Mouse (Mus musculus): ENCODE measurements around the gene Tpd52l2. TPM values are rescaled to one million over a fixed set of nuclear protein-coding genes. Genes with fewer than 3 reads are reported as not detected.
A peak's percentile ranks its signal among the peaks of the same experiment; 100 is the strongest.

Gene Tpd52l2
- polyA plus RNA-seq, 1 experiment from 2014 or later, result 167 TPM

DNA sequence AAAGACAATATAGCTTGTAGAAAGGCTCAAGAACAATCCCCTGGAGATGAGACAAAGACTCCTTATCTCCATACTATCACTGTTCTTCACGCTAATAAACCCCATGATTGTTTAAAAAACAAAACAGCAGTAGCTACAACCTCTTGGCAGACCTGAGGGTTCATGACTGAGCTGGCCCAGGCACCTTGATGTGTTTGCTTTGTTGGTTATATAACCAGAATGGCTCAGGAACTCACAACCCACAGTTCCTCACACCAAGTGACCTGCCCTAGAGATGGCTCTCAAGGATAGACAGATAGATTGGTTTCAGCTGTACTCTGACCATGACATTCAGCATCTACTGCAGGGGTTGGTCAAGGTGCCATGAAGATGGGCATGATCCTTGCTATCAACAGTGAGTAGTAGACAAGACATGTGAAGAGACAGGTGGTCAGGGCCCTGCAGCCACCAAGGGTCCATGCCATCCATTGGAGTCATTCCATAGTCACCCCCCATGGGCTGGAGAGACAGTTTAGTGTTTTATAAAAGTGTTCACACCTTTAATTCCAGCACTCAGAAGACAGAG lies 35.3 kb upstream of the Tpd52l2 start:
- WGBS, result 83% methylated on average over 1 of the region's 1 CpGs
- H3K27me3 ChIP-seq (ENCODE audit: control insufficient read depth, insufficient read depth, low read depth, low read length), result peaks cover 5% of the 10 kb centered on the region
- no peak for ATAC-seq (ENCODE audit: low read depth)
- no peak overlapping the region for H3K4me3 ChIP-seq (ENCODE audit: low read length)
- H3K4me2 ChIP-seq (ENCODE audit: low read depth, low read length), result no peak overlapping the region
- peaks cover 15% of the 10 kb centered on the region for H3K4me1 ChIP-seq (replicated peaks; ENCODE audit: control insufficient read depth, insufficient read depth, low read length)
- H3K9me3 ChIP-seq (ENCODE audit: control insufficient read depth, low read length), result no peaks in the 10 kb centered on the region
- no peak overlapping the region for H3K27ac ChIP-seq (ENCODE audit: low read length)
- no peaks in the 10 kb centered on the region for H3K36me3 ChIP-seq (ENCODE audit: control insufficient read depth, insufficient read depth, low read length)
- H3K9ac ChIP-seq (ENCODE audit: low read length), result no peak overlapping the region

DNA sequence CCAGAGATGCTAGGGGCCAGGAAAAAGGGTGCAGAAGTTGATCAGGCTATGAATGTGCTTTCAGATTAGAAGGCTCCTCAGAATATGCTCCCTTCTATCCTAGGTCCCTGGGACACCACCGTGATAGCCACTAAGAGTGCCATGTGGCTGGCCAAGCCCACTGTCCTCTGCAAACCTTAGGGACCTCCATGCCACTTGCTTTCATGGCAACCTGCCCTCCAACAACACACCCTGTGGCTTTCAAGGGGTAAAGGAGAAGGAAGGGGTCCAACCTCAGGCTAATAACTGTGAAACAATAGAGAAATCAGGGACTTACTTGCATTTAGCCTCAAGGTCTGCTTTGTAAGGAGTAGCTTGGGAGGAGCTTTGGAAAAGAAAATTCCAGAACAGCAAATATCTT lies 34.3 kb upstream of the Tpd52l2 start:
- no peak overlapping the region for H3K27ac ChIP-seq (ENCODE audit: low read length)
- H3K4me3 ChIP-seq (ENCODE audit: low read length), result no peak overlapping the region
- ATAC-seq (ENCODE audit: low read depth), result no peak
- WGBS, result 91% methylated on average over 1 of the region's 1 CpGs
- peaks cover 5% of the 10 kb centered on the region for H3K27me3 ChIP-seq (ENCODE audit: control insufficient read depth, insufficient read depth, low read depth, low read length)
- no peaks in the 10 kb centered on the region for H3K36me3 ChIP-seq (ENCODE audit: control insufficient read depth, insufficient read depth, low read length)
- peaks cover 15% of the 10 kb centered on the region for H3K4me1 ChIP-seq (replicated peaks; ENCODE audit: control insufficient read depth, insufficient read depth, low read length)
- no peaks in the 10 kb centered on the region for H3K9me3 ChIP-seq (ENCODE audit: control insufficient read depth, low read length)
- no peak overlapping the region for H3K9ac ChIP-seq (ENCODE audit: low read length)
- H3K4me2 ChIP-seq (ENCODE audit: low read depth, low read length), result no peak overlapping the region

GRCm38 (mm10) chr2:181463008-181463738 lies 33.8 kb upstream of the Tpd52l2 start:
- Histone ChIP-seq H3K4me3 (ENCODE audit: low read length) (no peak overlapping the region), H3K4me1 (replicated peaks; ENCODE audit: control insufficient read depth, insufficient read depth, low read length) (peaks cover 12% of the 10 kb centered on the region), H3K4me2 (ENCODE audit: low read depth, low read length) (no peak overlapping the region), H3K27ac (ENCODE audit: low read length) (no peak overlapping the region), H3K9ac (ENCODE audit: low read length) (peak overlapping the region; percentile 12; the same call in 1 of the 2 replicates), H3K27me3 (ENCODE audit: control insufficient read depth, insufficient read depth, low read depth, low read length) (peaks cover 4% of the 10 kb centered on the region), H3K36me3 (ENCODE audit: control insufficient read depth, insufficient read depth, low read length) (no peaks in the 10 kb centered on the region), H3K9me3 (ENCODE audit: control insufficient read depth, low read length) (no peaks in the 10 kb centered on the region)
- peak; percentile 18; the same call in 1 of the 2 replicates for ATAC-seq (ENCODE audit: low read depth)
- 28% methylated on average over 7 of the region's 7 CpGs for WGBS

DNA sequence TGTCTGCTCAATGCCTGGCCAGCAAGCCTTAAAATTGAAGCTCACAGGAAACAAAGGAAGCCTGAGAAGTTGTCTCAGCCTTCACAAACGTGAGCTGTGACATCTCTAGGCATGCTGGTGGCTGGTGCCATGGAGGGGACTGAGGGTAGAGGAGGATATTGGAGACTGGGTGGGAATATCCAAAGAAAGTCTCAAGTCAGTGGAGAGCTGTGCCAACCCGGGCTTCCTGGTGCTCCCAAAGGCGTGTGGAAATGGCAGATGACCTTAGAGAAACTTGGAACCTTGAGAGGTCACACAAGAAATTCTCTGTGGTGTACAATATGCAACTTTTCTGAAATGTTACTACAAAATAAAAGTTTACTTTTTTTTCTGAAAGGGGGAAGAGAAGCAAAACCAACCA lies 31.5 kb upstream of the Tpd52l2 start:
- Histone ChIP-seq H3K4me2 (ENCODE audit: low read depth, low read length) (no peak overlapping the region), H3K27ac (ENCODE audit: low read length) (no peak overlapping the region), H3K36me3 (ENCODE audit: control insufficient read depth, insufficient read depth, low read length) (no peaks in the 10 kb centered on the region), H3K9me3 (ENCODE audit: control insufficient read depth, low read length) (no peaks in the 10 kb centered on the region), H3K27me3 (ENCODE audit: control insufficient read depth, insufficient read depth, low read depth, low read length) (no peaks in the 10 kb centered on the region), H3K4me1 (replicated peaks; ENCODE audit: control insufficient read depth, insufficient read depth, low read length) (peaks cover 5% of the 10 kb centered on the region), H3K9ac (ENCODE audit: low read length) (no peak overlapping the region), H3K4me3 (ENCODE audit: low read length) (no peak overlapping the region)
- no peak for ATAC-seq (ENCODE audit: low read depth)
- WGBS, result 44% methylated on average over 3 of the region's 3 CpGs

DNA sequence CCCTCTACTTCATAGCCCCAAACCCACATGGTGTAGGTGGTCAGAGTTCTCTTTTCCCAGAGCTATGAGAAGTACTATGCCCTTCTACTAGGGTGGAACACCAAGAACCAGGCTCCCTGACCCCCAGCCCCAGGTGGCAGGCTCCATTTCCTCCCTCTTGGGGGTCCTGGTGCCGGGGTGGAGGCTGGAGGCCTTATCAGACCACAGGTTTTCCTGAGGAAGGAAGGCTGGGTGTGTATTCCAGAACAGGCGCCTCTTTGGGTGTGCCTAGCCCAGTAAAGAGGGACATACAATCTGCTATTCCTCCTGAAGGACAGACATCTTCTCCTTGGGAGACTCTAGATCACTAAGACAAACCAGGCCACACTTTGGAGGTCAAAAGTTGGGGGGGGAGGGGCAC lies 26.7 kb upstream of the Tpd52l2 start:
- Histone ChIP-seq H3K4me2 (ENCODE audit: low read depth, low read length) (no peak overlapping the region), H3K36me3 (ENCODE audit: control insufficient read depth, insufficient read depth, low read length) (no peaks in the 10 kb centered on the region), H3K9ac (ENCODE audit: low read length) (no peak overlapping the region), H3K4me3 (ENCODE audit: low read length) (no peak overlapping the region), H3K9me3 (ENCODE audit: control insufficient read depth, low read length) (no peaks in the 10 kb centered on the region), H3K27ac (ENCODE audit: low read length) (no peak overlapping the region), H3K27me3 (ENCODE audit: control insufficient read depth, insufficient read depth, low read depth, low read length) (no peaks in the 10 kb centered on the region), H3K4me1 (replicated peaks; ENCODE audit: control insufficient read depth, insufficient read depth, low read length) (peaks cover 9% of the 10 kb centered on the region)
- peak; percentile 41; the same call in 1 of the 2 replicates for ATAC-seq (ENCODE audit: low read depth)
- WGBS, result 53% methylated on average over 2 of the region's 2 CpGs

DNA sequence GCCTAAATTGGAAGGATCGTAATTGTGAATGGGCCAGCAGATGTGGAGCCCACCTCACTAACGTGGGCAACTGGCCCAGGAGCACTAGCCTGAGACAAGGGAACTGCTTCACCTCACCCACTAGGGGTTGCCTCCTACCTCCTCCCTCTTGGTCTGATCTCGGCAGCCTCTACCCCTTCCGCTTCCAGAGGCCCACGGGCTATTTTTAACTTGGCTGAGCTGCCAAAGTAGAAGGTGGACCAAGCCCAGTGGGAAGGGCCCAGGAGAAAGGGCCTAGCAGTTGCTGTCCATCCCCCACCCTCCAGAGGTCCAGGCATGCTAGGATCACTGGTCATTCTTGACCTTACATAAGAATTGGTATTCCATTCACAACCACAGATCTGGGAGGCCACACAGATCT lies 25.7 kb upstream of the Tpd52l2 start:
- Histone ChIP-seq H3K4me2 (ENCODE audit: low read depth, low read length) (no peak overlapping the region), H3K27ac (ENCODE audit: low read length) (peak overlapping the region; percentile 41), H3K27me3 (ENCODE audit: control insufficient read depth, insufficient read depth, low read depth, low read length) (no peaks in the 10 kb centered on the region), H3K9me3 (ENCODE audit: control insufficient read depth, low read length) (no peaks in the 10 kb centered on the region), H3K9ac (ENCODE audit: low read length) (no peak overlapping the region), H3K36me3 (ENCODE audit: control insufficient read depth, insufficient read depth, low read length) (no peaks in the 10 kb centered on the region), H3K4me3 (ENCODE audit: low read length) (no peak overlapping the region), H3K4me1 (replicated peaks; ENCODE audit: control insufficient read depth, insufficient read depth, low read length) (peaks cover 9% of the 10 kb centered on the region)
- peak; percentile 74 for ATAC-seq (ENCODE audit: low read depth)
- WGBS, result 41% methylated on average over 5 of the region's 5 CpGs

DNA sequence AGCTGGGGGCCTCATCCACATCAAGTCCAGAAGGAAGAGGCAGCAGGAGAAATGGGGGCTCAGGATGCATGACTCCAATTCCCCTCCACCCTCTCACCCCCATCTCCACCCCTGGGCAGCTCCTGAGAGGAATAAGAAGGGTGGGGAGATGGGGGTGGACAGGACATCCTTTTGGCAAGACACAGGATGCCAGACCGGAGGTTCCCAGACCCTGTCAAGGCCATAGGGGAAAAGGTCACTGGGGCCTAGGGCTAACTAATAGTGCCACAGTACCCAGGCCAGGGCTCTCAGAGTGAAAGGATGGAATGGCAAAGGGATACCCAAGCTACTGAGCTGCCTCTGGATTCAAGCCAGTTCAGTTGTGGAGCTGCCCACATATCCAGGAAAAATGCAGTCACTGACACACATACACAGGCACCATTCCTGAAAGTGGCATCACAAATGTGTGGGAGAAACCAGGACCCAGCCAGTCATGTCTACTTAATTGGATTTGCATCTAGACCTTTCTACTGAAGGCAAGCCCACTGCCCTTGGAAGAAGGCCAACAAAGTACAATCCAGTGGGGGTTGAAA lies 24.6 kb upstream of the Tpd52l2 start:
- WGBS, result 62% methylated on average over 1 of the region's 1 CpGs
- Histone ChIP-seq H3K27me3 (ENCODE audit: control insufficient read depth, insufficient read depth, low read depth, low read length) (no peaks in the 10 kb centered on the region), H3K9me3 (ENCODE audit: control insufficient read depth, low read length) (no peaks in the 10 kb centered on the region), H3K27ac (ENCODE audit: low read length) (peak overlapping the region; percentile 28), H3K4me1 (replicated peaks; ENCODE audit: control insufficient read depth, insufficient read depth, low read length) (peaks cover 9% of the 10 kb centered on the region), H3K4me2 (ENCODE audit: low read depth, low read length) (no peak overlapping the region), H3K36me3 (ENCODE audit: control insufficient read depth, insufficient read depth, low read length) (no peaks in the 10 kb centered on the region), H3K9ac (ENCODE audit: low read length) (no peak overlapping the region), H3K4me3 (ENCODE audit: low read length) (no peak overlapping the region)
- no peak for ATAC-seq (ENCODE audit: low read depth)

GRCm38 (mm10) chr2:181483120-181483519 lies 13.8 kb upstream of the Tpd52l2 start:
- WGBS, result 48% methylated on average over 2 of the region's 2 CpGs
- Histone ChIP-seq H3K4me1 (replicated peaks; ENCODE audit: control insufficient read depth, insufficient read depth, low read length) (peaks cover 18% of the 10 kb centered on the region), H3K36me3 (ENCODE audit: control insufficient read depth, insufficient read depth, low read length) (no peaks in the 10 kb centered on the region), H3K4me2 (ENCODE audit: low read depth, low read length) (peak overlapping the region; percentile 24; the same call in 1 of the 2 replicates), H3K27me3 (ENCODE audit: control insufficient read depth, insufficient read depth, low read depth, low read length) (no peaks in the 10 kb centered on the region), H3K27ac (ENCODE audit: low read length) (no peak overlapping the region), H3K9me3 (ENCODE audit: control insufficient read depth, low read length) (no peaks in the 10 kb centered on the region), H3K4me3 (ENCODE audit: low read length) (no peak overlapping the region), H3K9ac (ENCODE audit: low read length) (no peak overlapping the region)
- no peak for ATAC-seq (ENCODE audit: low read depth)

DNA sequence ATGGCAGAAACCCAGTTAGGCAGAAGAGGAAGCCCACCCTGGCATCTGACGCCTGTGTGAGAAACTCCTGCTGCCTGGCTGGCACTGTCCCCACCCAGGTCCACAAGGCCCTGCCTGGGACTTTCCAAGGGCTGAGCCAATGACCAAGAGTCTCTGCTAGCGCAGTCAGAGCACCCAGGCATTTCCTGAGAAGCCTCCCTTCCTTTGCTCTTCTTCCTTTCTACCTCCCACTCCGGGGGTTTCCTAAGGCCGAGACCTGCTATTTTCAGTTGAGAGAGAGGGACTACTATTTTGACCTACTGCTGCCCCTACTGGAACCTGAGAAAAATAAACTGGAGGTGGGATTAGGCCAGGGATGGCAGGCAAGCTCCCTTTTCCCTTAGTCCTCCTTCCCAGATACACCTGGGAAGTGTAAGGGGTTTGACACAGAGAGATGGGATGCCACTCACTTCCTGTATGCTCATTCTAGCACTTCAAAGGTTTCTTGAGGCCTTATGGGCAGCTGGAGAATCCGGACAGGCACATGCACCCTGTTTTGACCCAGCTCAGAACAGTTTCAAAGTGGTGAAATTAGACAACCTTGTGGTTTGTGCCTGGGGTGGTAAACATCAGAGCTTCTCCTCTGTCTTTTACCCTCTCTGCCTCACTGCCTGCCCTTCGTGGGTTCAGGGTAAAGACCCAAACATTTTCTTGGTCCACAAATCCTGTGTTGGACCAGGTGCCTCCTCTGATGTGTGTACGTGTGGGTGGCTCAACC lies 13.2 kb upstream of the Tpd52l2 start:
- Histone ChIP-seq H3K27me3 (ENCODE audit: control insufficient read depth, insufficient read depth, low read depth, low read length) (no peaks in the 10 kb centered on the region), H3K9ac (ENCODE audit: low read length) (0 out of 2 replicates have a peak overlapping the region, but pooled peaks have one; percentile 17), H3K4me2 (ENCODE audit: low read depth, low read length) (peak overlapping the region; percentile 24; the same call in 1 of the 2 replicates), H3K36me3 (ENCODE audit: control insufficient read depth, insufficient read depth, low read length) (no peaks in the 10 kb centered on the region), H3K4me3 (ENCODE audit: low read length) (no peak overlapping the region), H3K9me3 (ENCODE audit: control insufficient read depth, low read length) (no peaks in the 10 kb centered on the region), H3K27ac (ENCODE audit: low read length) (no peak overlapping the region), H3K4me1 (replicated peaks; ENCODE audit: control insufficient read depth, insufficient read depth, low read length) (peaks cover 22% of the 10 kb centered on the region)
- WGBS, result 28% methylated on average over 7 of the region's 7 CpGs
- ATAC-seq (ENCODE audit: low read depth), result no peak

All from lung, embryonic 16.5 days (tissue).